Mouse (Mus musculus): Measurements from ENCODE around the gene Noxred1. TPM values are rescaled to one million over a fixed set of nuclear protein-coding genes. Genes with fewer than 3 reads are reported as not detected.
A peak's percentile ranks its signal among the peaks of the same experiment; 100 is the strongest.
"Not testable (repeated sequence)": the region's sequence is repeated elsewhere in the genome, so short reads cannot be mapped to it uniquely, and the experiment has no call there.

The Noxred1 gene
- polyA plus RNA-seq, 1 experiment from 2014 or later, result 0.72 TPM

DNA sequence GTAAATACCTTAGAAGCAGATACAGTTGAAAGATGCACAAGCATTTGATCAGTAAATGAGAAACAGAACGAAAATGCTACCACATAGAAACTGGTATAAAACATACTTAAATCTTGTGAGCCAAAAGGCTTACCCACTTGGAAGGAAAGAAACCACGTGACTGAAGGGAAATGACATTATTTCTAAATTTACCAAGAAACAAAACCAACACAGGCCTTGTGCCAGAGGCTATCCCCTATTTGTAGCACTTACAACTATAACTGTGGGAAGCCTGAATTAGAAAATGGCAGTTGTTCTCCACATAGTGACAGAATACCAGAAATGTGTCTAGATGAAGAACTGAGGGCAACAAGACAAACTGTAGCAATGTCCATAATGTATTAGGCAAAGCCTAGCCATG, 22.5 kb downstream of the Noxred1 start:
- ATAC-seq (no peak), DNase-seq (ENCODE audit: low spot score) (no peak)
- Histone ChIP-seq H3K27me3 (replicated peaks; ENCODE audit: control insufficient read depth, insufficient read depth, low read length) (no peaks in the 10 kb centered on the region), H3K4me3 (ENCODE audit: low read depth, low read length) (no peak overlapping the region), H3K9ac (ENCODE audit: low read length) (no peak overlapping the region), H3K36me3 (ENCODE audit: control insufficient read depth, insufficient read depth, low read length) (no peaks in the 10 kb centered on the region), H3K4me1 (ENCODE audit: control insufficient read depth, insufficient read depth, low read length) (no peaks in the 10 kb centered on the region), H3K27ac (ENCODE audit: low read depth, low read length) (no peak overlapping the region), H3K4me2 (ENCODE audit: low read length) (no peak overlapping the region), H3K9me3 (replicated peaks; ENCODE audit: control insufficient read depth, low read length) (no peaks in the 10 kb centered on the region)
- 65% methylated on average over 2 of the region's 2 CpGs for WGBS

DNA sequence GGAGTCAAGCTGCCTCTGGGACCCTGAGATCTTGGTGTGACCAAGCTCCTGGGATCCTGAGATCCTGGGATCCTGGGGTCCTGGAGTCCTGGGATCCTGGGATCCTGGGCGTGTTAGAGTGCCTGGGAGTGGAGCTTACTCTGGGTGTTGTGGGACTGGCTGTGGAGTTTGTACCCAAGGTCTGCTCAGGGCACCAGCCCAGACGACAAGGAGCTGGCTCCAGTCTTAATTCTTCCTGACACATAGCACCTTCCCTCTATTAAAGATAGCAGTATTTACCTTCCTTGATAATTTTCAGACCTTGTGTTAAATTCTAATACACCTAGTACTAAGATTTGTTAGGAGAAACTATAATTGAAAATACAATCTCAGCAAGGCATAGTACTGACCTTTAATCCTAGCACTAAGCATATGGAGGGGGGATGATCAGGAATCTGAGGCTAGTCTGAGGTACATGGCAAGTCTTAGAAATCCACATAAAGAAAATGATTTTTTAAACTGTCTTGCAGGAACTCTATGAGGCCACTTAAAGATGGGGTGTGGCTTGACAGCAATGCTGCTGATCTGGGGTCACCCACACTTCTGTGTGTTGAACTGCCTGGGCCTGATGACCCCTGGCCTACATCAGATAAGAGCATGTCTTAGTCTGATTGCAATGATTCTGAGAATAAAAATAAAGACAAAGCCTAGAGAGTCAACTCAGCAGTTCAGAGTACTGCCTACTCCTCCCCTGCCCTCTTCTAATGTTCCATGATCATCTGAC, 25.5 kb downstream of the Noxred1 start:
- Histone ChIP-seq H3K4me2 (ENCODE audit: low read length) (no peak overlapping the region), H3K9me3 (replicated peaks; ENCODE audit: control insufficient read depth, low read length) (no peaks in the 10 kb centered on the region), H3K9ac (ENCODE audit: low read length) (no peak overlapping the region), H3K27me3 (replicated peaks; ENCODE audit: control insufficient read depth, insufficient read depth, low read length) (no peaks in the 10 kb centered on the region), H3K27ac (ENCODE audit: low read depth, low read length) (no peak overlapping the region), H3K36me3 (ENCODE audit: control insufficient read depth, insufficient read depth, low read length) (no peaks in the 10 kb centered on the region), H3K4me3 (ENCODE audit: low read depth, low read length) (no peak overlapping the region), H3K4me1 (ENCODE audit: control insufficient read depth, insufficient read depth, low read length) (no peaks in the 10 kb centered on the region)
- WGBS, result 69% methylated on average over 2 of the region's 2 CpGs
- ATAC-seq (no peak), DNase-seq (ENCODE audit: low spot score) (no peak)

DNA sequence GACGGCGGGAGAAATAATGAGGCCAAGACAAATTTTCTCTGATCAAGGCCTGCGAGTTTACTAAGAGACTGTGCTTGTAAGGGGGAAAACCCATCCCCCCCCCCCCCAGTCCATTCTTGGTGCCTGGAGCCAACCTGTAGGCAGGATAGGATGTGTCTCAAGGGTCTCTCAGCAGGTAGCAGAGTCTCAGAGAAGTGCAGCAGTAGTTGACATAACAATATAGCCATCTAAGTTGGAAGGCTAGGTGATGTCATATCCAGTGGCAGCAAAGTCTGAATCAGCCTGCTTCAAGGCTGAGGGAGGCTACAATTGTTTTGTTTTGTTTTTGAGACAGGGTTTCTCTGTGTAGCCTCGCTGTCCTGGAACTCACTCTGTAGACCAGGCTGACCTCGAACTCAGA, 32.7 kb downstream of the Noxred1 start:
- H3K4me1 ChIP-seq (ENCODE audit: control insufficient read depth, insufficient read depth, low read length); H3K36me3 ChIP-seq (ENCODE audit: control insufficient read depth, insufficient read depth, low read length); H3K9me3 ChIP-seq (replicated peaks; ENCODE audit: control insufficient read depth, low read length); H3K9ac ChIP-seq (ENCODE audit: low read length); ATAC-seq; H3K27ac ChIP-seq (ENCODE audit: low read depth, low read length); H3K27me3 ChIP-seq (replicated peaks; ENCODE audit: control insufficient read depth, insufficient read depth, low read length); DNase-seq (ENCODE audit: low spot score); H3K4me2 ChIP-seq (ENCODE audit: low read length); H3K4me3 ChIP-seq (ENCODE audit: low read depth, low read length): not testable (repeated sequence)
- 87% methylated on average over 5 of the region's 5 CpGs for WGBS

DNA sequence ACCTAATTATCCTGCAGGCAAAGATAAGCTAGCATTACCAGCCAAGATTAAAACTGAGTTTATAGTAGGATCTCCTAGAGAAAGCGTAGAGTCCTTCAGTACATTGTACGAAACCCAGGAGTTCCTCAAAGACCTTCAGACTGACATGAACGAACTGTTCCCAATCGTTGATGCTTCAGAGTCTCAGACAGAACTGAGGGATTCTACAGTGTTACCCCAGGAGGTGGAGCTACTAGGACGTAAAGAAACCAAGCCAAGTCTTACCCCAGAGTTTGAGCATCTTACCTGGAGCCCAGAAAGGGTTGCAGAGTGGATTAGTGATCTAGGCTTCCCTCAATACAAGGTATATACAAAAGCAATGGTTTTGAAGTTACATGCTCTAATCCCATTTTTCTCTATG, 36.8 kb downstream of the Noxred1 start:
- Histone ChIP-seq H3K4me2 (ENCODE audit: low read length) (no peak overlapping the region), H3K9me3 (replicated peaks; ENCODE audit: control insufficient read depth, low read length) (no peaks in the 10 kb centered on the region), H3K4me1 (ENCODE audit: control insufficient read depth, insufficient read depth, low read length) (peaks cover 7% of the 10 kb centered on the region), H3K4me3 (ENCODE audit: low read depth, low read length) (no peak overlapping the region), H3K27me3 (replicated peaks; ENCODE audit: control insufficient read depth, insufficient read depth, low read length) (no peaks in the 10 kb centered on the region), H3K27ac (ENCODE audit: low read depth, low read length) (no peak overlapping the region), H3K36me3 (ENCODE audit: control insufficient read depth, insufficient read depth, low read length) (no peaks in the 10 kb centered on the region), H3K9ac (ENCODE audit: low read length) (no peak overlapping the region)
- ATAC-seq, result no peak
- no peak for DNase-seq (ENCODE audit: low spot score)
- WGBS, result 72% methylated on average over 5 of the region's 5 CpGs

DNA sequence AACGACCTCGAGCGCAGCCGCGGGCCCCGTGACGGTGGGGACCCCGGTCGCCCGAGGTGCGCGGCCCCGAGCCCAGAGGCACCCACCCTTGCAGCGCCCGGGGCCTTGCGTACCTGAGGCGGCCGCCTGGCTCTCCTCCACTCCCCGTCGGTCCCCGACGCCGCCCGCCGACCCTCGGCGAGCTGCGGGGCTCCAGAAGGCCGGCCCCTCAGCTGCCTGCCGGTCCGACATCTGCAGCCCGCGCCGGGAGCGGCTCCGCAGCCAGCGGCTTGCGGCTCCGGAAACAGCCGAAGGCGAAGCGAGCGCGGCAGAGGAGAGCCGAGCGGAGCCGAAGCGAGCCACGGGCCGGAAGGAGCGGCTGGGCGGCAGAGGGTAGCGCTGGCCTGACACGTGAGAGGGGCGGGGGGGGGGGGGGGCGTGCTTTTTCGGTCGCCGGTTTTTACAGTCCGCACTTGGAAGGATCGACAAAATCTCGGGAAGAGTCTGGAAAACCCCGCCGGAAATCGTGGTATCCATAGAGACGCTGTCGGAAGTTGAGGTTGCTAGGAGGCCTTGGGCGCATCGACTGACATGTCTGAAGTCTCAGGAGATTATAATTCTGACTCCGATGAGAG, 38.5 kb downstream of the Noxred1 start, which contains the start of gene Tmed8:
Gene Tmed8 (minus strand): TSS at position 482 of the 614 bp plus-strand sequence.
- under 1% methylated on average over 62 of the region's 70 CpGs for WGBS

DNA sequence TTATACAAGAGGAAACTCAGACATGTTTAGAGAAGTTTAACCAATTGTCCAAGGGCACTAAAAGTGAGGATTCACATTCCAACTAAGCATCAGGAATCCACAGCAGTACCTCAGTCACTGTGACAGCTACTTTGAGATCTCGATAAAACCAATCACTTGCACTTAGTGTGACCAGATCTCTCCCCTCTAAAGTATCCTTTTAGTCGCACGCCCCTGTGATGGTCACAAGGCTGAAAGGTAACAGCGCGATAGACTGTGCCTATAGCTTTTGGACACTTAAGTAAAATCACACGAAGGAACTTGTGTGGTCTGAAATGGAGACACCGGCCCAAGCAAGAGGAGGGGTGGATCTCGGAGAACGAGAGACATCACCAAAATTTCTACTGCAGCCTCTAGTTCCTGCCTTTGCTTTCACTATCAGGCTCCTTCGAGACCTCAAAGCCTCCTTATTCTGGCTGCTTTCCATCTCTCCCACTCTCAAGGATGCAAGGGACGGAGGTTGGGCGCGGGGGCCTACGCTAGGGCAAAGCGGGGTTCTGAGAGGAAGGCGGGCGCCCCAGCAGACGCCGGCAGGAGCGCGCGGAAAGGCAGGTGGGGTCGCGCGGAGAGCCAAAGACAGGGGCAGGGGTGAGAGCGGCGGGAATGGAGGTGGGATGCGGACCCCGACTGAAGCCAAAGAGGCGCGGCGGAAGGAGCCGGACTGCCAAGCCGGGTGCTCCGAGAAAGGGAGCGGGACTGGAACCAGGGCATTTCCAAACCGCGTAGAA, 39.1 kb downstream of the Noxred1 start, which contains the start of gene Samd15:
Gene Samd15 (plus strand): TSS at position 518 of the 767 bp plus-strand sequence.
- Histone ChIP-seq H3K9ac (ENCODE audit: low read length) (peak within 1 kb of the TSS; percentile 93), H3K4me2 (ENCODE audit: low read length) (peak within 1 kb of the TSS; percentile 84), H3K36me3 (ENCODE audit: control insufficient read depth, insufficient read depth, low read length) (no peaks in the 10 kb centered on the region), H3K27ac (ENCODE audit: low read depth, low read length) (peak within 1 kb of the TSS; percentile 87), H3K9me3 (replicated peaks; ENCODE audit: control insufficient read depth, low read length) (no peaks in the 10 kb centered on the region), H3K4me3 (ENCODE audit: low read depth, low read length) (peak within 1 kb of the TSS; percentile 81), H3K27me3 (replicated peaks; ENCODE audit: control insufficient read depth, insufficient read depth, low read length) (no peaks in the 10 kb centered on the region), H3K4me1 (ENCODE audit: control insufficient read depth, insufficient read depth, low read length) (peaks cover 7% of the 10 kb centered on the region)
- peak; percentile 61 for DNase-seq (ENCODE audit: low spot score)
- WGBS, result under 1% methylated on average over 35 of the region's 38 CpGs
- ATAC-seq, result peak; percentile 62

More for the DNA sequence above, 38.5 kb downstream of the Noxred1 start, which contains the start of gene Tmed8:
- peak within 1 kb of the TSS; percentile 84 for H3K4me2 ChIP-seq (ENCODE audit: low read length)
- ATAC-seq (peak; percentile 97), DNase-seq (ENCODE audit: low spot score) (peak; percentile 93)
- H3K4me1 ChIP-seq (ENCODE audit: control insufficient read depth, insufficient read depth, low read length), result peaks cover 7% of the 10 kb centered on the region
- H3K9ac ChIP-seq (ENCODE audit: low read length), result peak within 1 kb of the TSS; percentile 93
- peak within 1 kb of the TSS; percentile 81 for H3K4me3 ChIP-seq (ENCODE audit: low read depth, low read length)
- no peaks in the 10 kb centered on the region for H3K36me3 ChIP-seq (ENCODE audit: control insufficient read depth, insufficient read depth, low read length)
- H3K27me3 ChIP-seq (replicated peaks; ENCODE audit: control insufficient read depth, insufficient read depth, low read length), result no peaks in the 10 kb centered on the region
- H3K9me3 ChIP-seq (replicated peaks; ENCODE audit: control insufficient read depth, low read length), result no peaks in the 10 kb centered on the region
- H3K27ac ChIP-seq (ENCODE audit: low read depth, low read length), result peak within 1 kb of the TSS; percentile 87

DNA sequence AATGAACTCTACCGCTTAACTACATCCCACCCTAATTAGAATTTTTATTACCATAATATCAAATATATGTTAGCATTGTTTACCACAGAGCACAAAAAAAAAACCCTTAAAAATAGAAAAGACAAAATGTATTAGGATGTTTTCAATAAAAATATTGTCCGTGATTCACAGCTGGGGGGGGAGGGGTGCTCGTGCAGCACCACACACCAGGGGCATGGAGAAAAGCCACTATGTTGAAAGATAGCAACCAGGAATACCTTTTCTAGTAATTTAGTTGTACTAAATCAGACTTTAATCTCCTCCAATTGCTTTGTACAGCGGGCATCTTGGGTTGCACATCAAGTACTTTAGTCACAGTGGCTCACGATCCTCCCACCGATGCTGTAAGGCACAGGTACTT, 39.7 kb downstream of the Noxred1 start:
- 51% methylated on average over 6 of the region's 6 CpGs for WGBS
- Histone ChIP-seq H3K4me1 (ENCODE audit: control insufficient read depth, insufficient read depth, low read length) (peaks cover 7% of the 10 kb centered on the region), H3K9me3 (replicated peaks; ENCODE audit: control insufficient read depth, low read length) (no peaks in the 10 kb centered on the region), H3K4me3 (ENCODE audit: low read depth, low read length) (peak overlapping the region; percentile 81; the same call in 1 of the 2 replicates), H3K9ac (ENCODE audit: low read length) (peak overlapping the region; percentile 93; the same call in 1 of the 2 replicates), H3K27me3 (replicated peaks; ENCODE audit: control insufficient read depth, insufficient read depth, low read length) (no peaks in the 10 kb centered on the region), H3K36me3 (ENCODE audit: control insufficient read depth, insufficient read depth, low read length) (no peaks in the 10 kb centered on the region), H3K4me2 (ENCODE audit: low read length) (peak overlapping the region; percentile 84), H3K27ac (ENCODE audit: low read depth, low read length) (no peak overlapping the region)
- no peak for ATAC-seq
- DNase-seq (ENCODE audit: low spot score), result no peak

GRCm38 (mm10) chr12:87196310-87196709, 42.2 kb downstream of the Noxred1 start:
- no peak overlapping the region for H3K9ac ChIP-seq (ENCODE audit: low read length)
- H3K4me3 ChIP-seq (ENCODE audit: low read depth, low read length), result no peak overlapping the region
- no peak overlapping the region for H3K27ac ChIP-seq (ENCODE audit: low read depth, low read length)
- no peaks in the 10 kb centered on the region for H3K27me3 ChIP-seq (replicated peaks; ENCODE audit: control insufficient read depth, insufficient read depth, low read length)
- no peaks in the 10 kb centered on the region for H3K9me3 ChIP-seq (replicated peaks; ENCODE audit: control insufficient read depth, low read length)
- no peaks in the 10 kb centered on the region for H3K36me3 ChIP-seq (ENCODE audit: control insufficient read depth, insufficient read depth, low read length)
- no peak overlapping the region for H3K4me2 ChIP-seq (ENCODE audit: low read length)
- DNase-seq (ENCODE audit: low spot score) (no peak), ATAC-seq (no peak)
- H3K4me1 ChIP-seq (ENCODE audit: control insufficient read depth, insufficient read depth, low read length), result peaks cover 7% of the 10 kb centered on the region

All from forebrain, embryonic 14.5 days (tissue).